Comparison of ENCODE assay signal across 8 mouse cellular contexts in genomic region chr3:133338851-133339356, GRCm38 (mm10). TPM values are rescaled to one million over a fixed set of nuclear protein-coding genes. Genes with fewer than 3 reads are reported as not detected.
DNase-seq lines count a peak whose midpoint lies in the region; ATAC-seq and TF ChIP-seq lines count a peak whose summit lies in the region.
"Had no signal": no experiment of that assay in that cellular context is flagged by ENCODE, and none has a peak within 500 bp of the region (broad histone marks: within the 10 kb centered on the region; RNA-seq: fewer than 3 reads in every experiment).

No protein-coding gene starts in this region.

- TF ChIP-seq POLR2A in CH12.LX (IDR thresholded peaks at IDR 0.05; ENCODE audit: low read depth, low read length): no peak
- no peak for TF ChIP-seq POLR2A in cerebellum, adult 2 months (IDR thresholded peaks at IDR 0.05; ENCODE audit: borderline replicate concordance, insufficient read depth, low read length)

- TF ChIP-seq CTCF in CH12.LX (conservative IDR thresholded peaks at IDR 0.05 in 1 of 2, IDR thresholded peaks at IDR 0.05 in 1 of 2; ENCODE audit: low read depth in 2 of 2, low read length in 2 of 2): no peak
- no peak for TF ChIP-seq CTCF in cerebellum, adult 2 months (IDR thresholded peaks at IDR 0.05; ENCODE audit: borderline replicate concordance, insufficient read depth, low read depth, low read length)

- WGBS in cerebellum, adult 2 months: 20% methylated on average over 9 of the region's 9 CpGs
- WGBS in heart, embryonic 10.5 days: 26% methylated on average over 9 of the region's 9 CpGs
- WGBS in liver, embryonic 12.5 days (ENCODE audit: insufficient replicate concordance): 19% methylated on average over 9 of the region's 9 CpGs

- H3K36me3 ChIP-seq in CH12.LX (replicated peaks in 1 of 2; ENCODE audit: control insufficient read depth in 1 of 2, insufficient read depth in 1 of 2, low read length in 1 of 2): peaks cover 18 to 30% of the 10 kb centered on the region in 2 experiments
- H3K36me3 ChIP-seq in heart, embryonic 10.5 days: peaks cover 13% of the 10 kb centered on the region
- H3K36me3 ChIP-seq in liver, embryonic 12.5 days: peaks cover 17% of the 10 kb centered on the region

- dilution Hi-C loops in CH12.LX (cut with MboI; ENCODE audit: extremely low pct_ligation_motif_present, extremely low pct_unique_long_range_greater_than_20kb, low sequenced_read_pairs): no loop called here

- peak overlapping the region; percentile 53 for H3K27ac ChIP-seq in CH12.LX (ENCODE audit: insufficient read depth, low read depth)
- H3K27ac ChIP-seq in cerebellum, adult 2 months (ENCODE audit: insufficient read depth, low read length): no peak overlapping the region
- H3K27ac ChIP-seq in heart, embryonic 10.5 days: peak overlapping the region; percentile 75
- no peak overlapping the region for H3K27ac ChIP-seq in liver, embryonic 12.5 days
- H3K27ac ChIP-seq: limb, embryonic 15.5 days had no signal

- DNase-seq in CH12.LX (ENCODE audit: extremely low read depth): peak; percentile 96
- peak; percentile 36 to 44 for DNase-seq in cerebellum, adult 2 months
- no peak for DNase-seq in heart, embryonic 10.5 days (ENCODE audit: low spot score)
- DNase-seq in layer of hippocampus, postnatal 36 days: peak; percentile 50 to 58
- peak; percentile 75 to 79 for DNase-seq in right cerebral cortex, postnatal 36 days (ENCODE audit: low spot score in 2 of 2)
- no peak for DNase-seq in B cell, adult 2 months

- H3K4me1 ChIP-seq in CH12.LX (ENCODE audit: control insufficient read depth in 1 of 2, insufficient read depth in 2 of 2): peaks cover 27 to 56% of the 10 kb centered on the region in 2 experiments
- H3K4me1 ChIP-seq in cerebellum, adult 2 months (ENCODE audit: control insufficient read depth, insufficient read depth, low read length): no peaks in the 10 kb centered on the region
- H3K4me1 ChIP-seq in heart, embryonic 10.5 days: peaks cover 17% of the 10 kb centered on the region
- peaks cover 29% of the 10 kb centered on the region for H3K4me1 ChIP-seq in liver, embryonic 12.5 days

- peak overlapping the region; percentile 17 to 40 (median 38) for H3K4me3 ChIP-seq in CH12.LX (replicated peaks in 1 of 3; ENCODE audit: low read depth in 2 of 3, low read length in 2 of 3, poor library complexity in 1 of 3)
- H3K4me3 ChIP-seq in cerebellum, adult 2 months (replicated peaks; ENCODE audit: insufficient read depth, low read depth, low read length): no peak overlapping the region
- peak overlapping the region; percentile 24 for H3K4me3 ChIP-seq in heart, embryonic 10.5 days
- no peak overlapping the region for H3K4me3 ChIP-seq in liver, embryonic 12.5 days
- H3K4me3 ChIP-seq: limb, embryonic 15.5 days had no signal

- peak overlapping the region; percentile 57 for H3K4me2 ChIP-seq in CH12.LX (ENCODE audit: insufficient read depth, low read depth, poor library complexity, severe bottlenecking)
- H3K4me2 ChIP-seq in liver, embryonic 12.5 days: no peak overlapping the region
- H3K4me2 ChIP-seq: limb, embryonic 15.5 days had no signal

- in situ Hi-C loops in CH12.LX (cut with MboI; ENCODE audit: low pct_ligation_motif_present, low pct_unique_long_range_greater_than_20kb, low sequenced_read_pairs): loop anchor here (10.0 to 25.0 kb wide), 4 partner anchors 46 to 473 kb away; no protein-coding TSS in a partner anchor

- ATAC-seq in liver, embryonic 12.5 days: no peak

- H3K9ac ChIP-seq in CH12.LX (ENCODE audit: insufficient read depth, low read depth): peak overlapping the region; percentile 7
- H3K9ac ChIP-seq in liver, embryonic 12.5 days: no peak overlapping the region
- H3K9ac ChIP-seq: limb, embryonic 15.5 days had no signal

- H3K9me3 ChIP-seq in CH12.LX (replicated peaks; ENCODE audit: low read length): no peaks in the 10 kb centered on the region
- H3K9me3 ChIP-seq in heart, embryonic 10.5 days: no peaks in the 10 kb centered on the region
- no peaks in the 10 kb centered on the region for H3K9me3 ChIP-seq in liver, embryonic 12.5 days (replicated peaks)
- H3K9me3 ChIP-seq: limb, embryonic 15.5 days had no signal

- H3K27me3 ChIP-seq in CH12.LX (replicated peaks): no peaks in the 10 kb centered on the region
- no peaks in the 10 kb centered on the region for H3K27me3 ChIP-seq in cerebellum, adult 2 months (ENCODE audit: control insufficient read depth, insufficient read depth, low read length)
- H3K27me3 ChIP-seq in heart, embryonic 10.5 days (ENCODE audit: insufficient read depth, poor library complexity, severe bottlenecking): no peaks in the 10 kb centered on the region
- no peaks in the 10 kb centered on the region for H3K27me3 ChIP-seq in liver, embryonic 12.5 days (replicated peaks)
- H3K27me3 ChIP-seq: limb, embryonic 15.5 days had no signal

- TF ChIP-seq EP300 in CH12.LX (IDR thresholded peaks at IDR 0.05; ENCODE audit: low read length): peak; percentile 76

- no peaks in the 10 kb centered on the region for H3K79me2 ChIP-seq in CH12.LX (replicated peaks; ENCODE audit: control insufficient read depth, extremely low read depth, insufficient read depth, poor library complexity, severe bottlenecking)

- no peak for TF ChIP-seq RAD21 in CH12.LX (IDR thresholded peaks at IDR 0.05; ENCODE audit: low read depth, low read length)

TF ChIP-seq in CH12.LX, 34 proteins besides CTCF, POLR2A, EP300 and RAD21:
- TF ChIP-seq JUN (IDR thresholded peaks at IDR 0.05; ENCODE audit: insufficient read depth, low read depth, low read length): peak; percentile 85
- TF ChIP-seq MEF2A (IDR thresholded peaks at IDR 0.05; ENCODE audit: borderline replicate concordance, low read depth, low read length): peak; percentile 98
- peak; percentile 91 for TF ChIP-seq IRF4 (IDR thresholded peaks at IDR 0.05; ENCODE audit: low read depth, low read length)
- TF ChIP-seq ZC3H11A (IDR thresholded peaks at IDR 0.05; ENCODE audit: low read depth, low read length): no peak
- TF ChIP-seq TCF12 (IDR thresholded peaks at IDR 0.05; ENCODE audit: low read depth, low read length): peak; percentile 60
- no peak for TF ChIP-seq PAX5 (IDR thresholded peaks at IDR 0.05; ENCODE audit: low read length)
- TF ChIP-seq SIN3A (IDR thresholded peaks at IDR 0.05; ENCODE audit: low read length): peak; percentile 67
- TF ChIP-seq ETS1 (conservative IDR thresholded peaks at IDR 0.05; ENCODE audit: low read depth, low read length): peak; percentile 94
- peak; percentile 43; the same call in 1 of the 2 replicates for TF ChIP-seq ELF1 (IDR thresholded peaks at IDR 0.05; ENCODE audit: low read depth, low read length)
- TF ChIP-seq HCFC1 (IDR thresholded peaks at IDR 0.05; ENCODE audit: low read depth, low read length): no peak; the same call in 1 of the 2 replicates
- no peak for TF ChIP-seq MXI1 (IDR thresholded peaks at IDR 0.05; ENCODE audit: low read depth, low read length)
- TF ChIP-seq RCOR1 (conservative IDR thresholded peaks at IDR 0.05; ENCODE audit: low read depth, low read length): peak; percentile 91; the same call in 1 of the 2 replicates
- TF ChIP-seq MYC (IDR thresholded peaks at IDR 0.05; ENCODE audit: low read depth, low read length): peak; percentile 58; the same call in 1 of the 2 replicates
- peak; percentile 56; the same call in 1 of the 2 replicates for TF ChIP-seq E2F4 (IDR thresholded peaks at IDR 0.05; ENCODE audit: insufficient replicate concordance, low read depth, low read length)
- TF ChIP-seq ZNF384 (IDR thresholded peaks at IDR 0.05; ENCODE audit: low read depth, low read length): peak; percentile 54
- peak; percentile 62 for TF ChIP-seq JUND (conservative IDR thresholded peaks at IDR 0.05; ENCODE audit: low read depth, low read length)
- TF ChIP-seq UBTF (IDR thresholded peaks at IDR 0.05; ENCODE audit: low read depth, low read length): no peak
- TF ChIP-seq CHD1 (IDR thresholded peaks at IDR 0.05; ENCODE audit: low read depth, low read length): peak; percentile 84; the same call in 1 of the 2 replicates
- TF ChIP-seq CHD2 (IDR thresholded peaks at IDR 0.05; ENCODE audit: low read length): peak; percentile 20
- no peak for TF ChIP-seq ZKSCAN1 (IDR thresholded peaks at IDR 0.05; ENCODE audit: borderline replicate concordance, low read depth, low read length)
- TF ChIP-seq GABPA (IDR thresholded peaks at IDR 0.05; ENCODE audit: insufficient replicate concordance, low read depth, low read length): no peak
- TF ChIP-seq TBP (conservative IDR thresholded peaks at IDR 0.05; ENCODE audit: low read depth, low read length): no peak
- peak; percentile 46; the same call in 1 of the 2 replicates for TF ChIP-seq ZMIZ1 (IDR thresholded peaks at IDR 0.05; ENCODE audit: low read depth, low read length)
- peak; percentile 72 for TF ChIP-seq MAZ (IDR thresholded peaks at IDR 0.05; ENCODE audit: low read depth, low read length)
- TF ChIP-seq KAT2A (IDR thresholded peaks at IDR 0.05; ENCODE audit: insufficient replicate concordance, low read length): 0 out of 2 replicates have a peak, but pooled peaks have one; percentile 36
- TF ChIP-seq MAX (IDR thresholded peaks at IDR 0.05; ENCODE audit: low read length): peak; percentile 67
- TF ChIP-seq NRF1 (IDR thresholded peaks at IDR 0.05; ENCODE audit: low read depth, low read length): peak; percentile 97
- TF ChIP-seq MAFK (IDR thresholded peaks at IDR 0.05; ENCODE audit: insufficient replicate concordance, low read length): peak; percentile 51; the same call in 1 of the 2 replicates
- TF ChIP-seq USF2 (conservative IDR thresholded peaks at IDR 0.05; ENCODE audit: low read depth, low read length): no peak
- TF ChIP-seq POLR2AphosphoS2 (IDR thresholded peaks at IDR 0.05; ENCODE audit: low read depth, low read length): no peak
- peak; percentile 62 for TF ChIP-seq BHLHE40 (IDR thresholded peaks at IDR 0.05; ENCODE audit: low read depth, low read length)
- TF ChIP-seq SMC3 (IDR thresholded peaks at IDR 0.05; ENCODE audit: low read depth, low read length): no peak; the same call in 1 of the 2 replicates
- no peak for TF ChIP-seq USF1 (IDR thresholded peaks at IDR 0.05; ENCODE audit: low read depth, low read length)
- TF ChIP-seq NELFE (IDR thresholded peaks at IDR 0.05; ENCODE audit: low read depth, low read length): 0 out of 2 replicates have a peak, but pooled peaks have one; percentile 27

RNA-seq across cellular contexts. Expression of gene Ppa2, which starts 29.0 kb away (rescaled TPM):
- 129 and 132 TPM in 2 replicates for total RNA-seq in CH12.LX (2012; rRNA removed)
- 119 and 145 TPM in 2 replicates for total RNA-seq in CH12.LX (2014; rRNA removed)
- polyA plus RNA-seq in CH12.LX (2012; ENCODE audit: insufficient read length, low read depth): 98.3 and 101 TPM in 2 replicates
- polyA plus RNA-seq in cerebellum, adult 2 months (2012; rRNA removed): 75.8 and 76.3 TPM in 2 replicates
- 92.8 and 98.3 TPM in 2 replicates for polyA plus RNA-seq in heart, embryonic 10.5 days (2016; fragmentation: Nextera tagmentation; extraction: Ambion mirVana)
- total RNA-seq in layer of hippocampus, postnatal 36 days (2021): 10 to 100 TPM; 45.7 to 53.0 TPM
- 68.4 and 71.8 TPM in 2 replicates for polyA plus RNA-seq in liver, embryonic 12.5 days (2016; fragmentation: Nextera tagmentation; extraction: Ambion mirVana)

Comparison
In these comparisons a context has a peak if more than half of its experiments do, and no peak if none do; other contexts are left out.
1. DNase-seq: peak in CH12.LX (single experiment), cerebellum, adult 2 months (2 of 2), layer of hippocampus, postnatal 36 days (2 of 2) and right cerebral cortex, postnatal 36 days (2 of 2); none in heart, embryonic 10.5 days (single experiment) and B cell, adult 2 months (0 of 2).
2. H3K27ac ChIP-seq: peak in CH12.LX (single experiment) and heart, embryonic 10.5 days (single experiment); none in cerebellum, adult 2 months (single experiment) and liver, embryonic 12.5 days (single experiment).
3. H3K4me3 ChIP-seq: peak in CH12.LX (3 of 3) and heart, embryonic 10.5 days (single experiment); none in cerebellum, adult 2 months (single experiment) and liver, embryonic 12.5 days (single experiment).